Mouse (Mus musculus) megakaryocyte, embryonic 14.5 days (primary cell): Measurements from ENCODE around the gene Theg. TPM values are rescaled to one million over a fixed set of nuclear protein-coding genes. Genes with fewer than 3 reads are reported as not detected.

ENCODE experiments used
- H3K27me3 ChIP-seq: replicated peaks from 2 replicates; pipeline ENCODE3; 2012; ENCODE audit warnings: inconsistent platforms
- H3K36me3 ChIP-seq: replicated peaks from 2 replicates; pipeline ENCODE3; 2012; ENCODE audit warnings: low read length, inconsistent platforms, mixed read lengths
- H3K4me1 ChIP-seq: 2 replicates; pipeline ENCODE4 v1.6.1; 2012; ENCODE audit warnings: inconsistent platforms
- H3K4me3 ChIP-seq: replicated peaks from 2 replicates; pipeline ENCODE3; 2012; ENCODE audit warnings: moderate library complexity, mild to moderate bottlenecking, inconsistent platforms
- H3K9me3 ChIP-seq: 2 replicates; pipeline ENCODE4 v1.6.1; 2012; ENCODE audit warnings: inconsistent platforms
- FLI1 ChIP-seq: IDR thresholded peaks from 2 replicates; pipeline ENCODE4 v1.6.1; 2012; ENCODE audit warnings: low read length, inconsistent platforms, mixed read lengths
- GATA1 ChIP-seq: IDR thresholded peaks from 3 replicates; pipeline ENCODE4 v1.6.1; 2012; ENCODE audit warnings: mixed read lengths, low read length, inconsistent platforms, borderline replicate concordance
- polyA plus RNA-seq: library from polyadenylated mRNA; stranded (reverse); fragments of >175 nt; gene quantifications from 2 replicates; pipeline ENCODE4 v1.2.3, GENCODE M21; 2012; ENCODE audit warnings: low replicate concordance; ENCODE audit not compliant: insufficient read depth

Gene Theg
- polyA plus RNA-seq, 1 experiment: not detected

- H3K36me3 ChIP-seq: peaks cover 55% of the 10 kb centered on the region
- TF ChIP-seq GATA1 (no peak), FLI1 (no peak)
- no peaks in the 10 kb centered on the region for H3K9me3 ChIP-seq
- H3K4me1 ChIP-seq: peaks cover 26% of the 10 kb centered on the region
- H3K4me3 ChIP-seq: no peak overlapping the region
- H3K27me3 ChIP-seq: peaks cover 24% of the 10 kb centered on the region
These were observed 47.2 kb downstream of the Theg start for GRCm38 (mm10) chr10:79539701-79540495.

DNA sequence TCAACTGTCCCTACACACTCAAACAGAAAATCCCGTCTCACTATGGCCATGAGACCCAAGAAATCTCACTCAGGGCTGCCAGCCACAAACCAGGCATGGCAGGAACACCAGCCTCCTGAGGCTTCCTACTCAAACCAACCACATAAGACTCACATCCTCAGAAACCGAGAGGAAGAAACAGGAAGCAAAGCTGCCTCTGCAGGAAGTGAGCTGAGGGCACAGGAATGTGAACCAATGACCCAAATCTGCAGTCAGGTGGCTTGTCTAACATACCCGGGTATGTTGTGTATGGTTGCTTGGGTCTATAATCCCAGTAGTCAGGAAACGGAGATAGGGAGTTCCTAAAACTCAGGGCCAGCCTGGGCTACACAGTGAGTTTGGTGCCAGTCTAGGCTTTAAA lies 48.3 kb downstream of the Theg start:
- H3K4me1 ChIP-seq: peaks cover 32% of the 10 kb centered on the region
- no peak overlapping the region for H3K4me3 ChIP-seq
- peaks cover 34% of the 10 kb centered on the region for H3K27me3 ChIP-seq
- TF ChIP-seq GATA1 (no peak), FLI1 (no peak)
- H3K9me3 ChIP-seq: no peaks in the 10 kb centered on the region
- H3K36me3 ChIP-seq: peaks cover 44% of the 10 kb centered on the region

DNA sequence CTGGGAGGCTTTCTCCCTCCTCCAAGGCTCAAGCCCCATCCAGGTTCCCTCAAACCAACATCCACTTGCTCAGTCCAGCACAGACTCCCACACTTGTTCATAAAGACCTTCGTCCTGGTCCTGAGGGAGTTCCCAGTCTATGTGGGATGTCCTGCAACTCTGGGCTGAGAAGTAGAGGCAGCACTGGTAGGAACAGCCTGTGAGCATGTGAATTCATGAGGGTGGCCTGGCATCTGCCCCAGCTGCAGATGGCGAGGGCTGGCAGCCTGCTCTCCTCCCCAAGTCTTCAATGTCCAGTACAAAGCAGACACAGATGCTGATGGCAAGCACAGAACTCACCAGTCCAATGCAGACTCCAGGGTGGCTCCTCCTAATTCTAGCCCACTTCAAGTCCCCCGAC lies 48.8 kb downstream of the Theg start:
- H3K36me3 ChIP-seq: peaks cover 39% of the 10 kb centered on the region
- TF ChIP-seq FLI1 (no peak), GATA1 (no peak)
- no peaks in the 10 kb centered on the region for H3K9me3 ChIP-seq
- peaks cover 40% of the 10 kb centered on the region for H3K27me3 ChIP-seq
- H3K4me1 ChIP-seq: peaks cover 37% of the 10 kb centered on the region
- no peak overlapping the region for H3K4me3 ChIP-seq

DNA sequence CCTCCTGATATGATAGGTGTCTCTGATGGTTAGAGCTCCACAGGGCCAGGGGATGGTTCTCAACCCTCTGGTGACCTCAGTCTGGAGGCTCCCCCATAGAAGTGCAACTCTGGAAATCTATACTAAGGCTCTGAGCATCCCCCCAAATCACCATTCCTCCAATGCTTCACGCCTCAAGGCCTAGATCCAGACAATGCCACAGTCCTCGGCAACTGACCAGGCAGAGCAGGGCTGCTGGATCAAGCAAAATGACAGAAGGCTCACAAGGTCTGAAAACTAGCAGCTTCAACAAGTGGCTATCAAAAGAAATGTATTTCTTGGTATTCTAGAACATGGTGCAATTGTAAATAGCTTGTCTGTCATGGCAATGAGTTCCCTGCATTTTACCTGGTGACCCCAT lies 49.4 kb downstream of the Theg start:
- H3K4me1 ChIP-seq: peaks cover 41% of the 10 kb centered on the region
- peaks cover 33% of the 10 kb centered on the region for H3K36me3 ChIP-seq
- no peaks in the 10 kb centered on the region for H3K9me3 ChIP-seq
- H3K4me3 ChIP-seq: no peak overlapping the region
- no peak for TF ChIP-seq GATA1
- no peak for TF ChIP-seq FLI1
- H3K27me3 ChIP-seq: peaks cover 45% of the 10 kb centered on the region

GRCm38 (mm10) chr10:79537271-79537670 lies 49.9 kb downstream of the Theg start:
- Histone ChIP-seq H3K4me3 (peak overlapping the region; percentile 59), H3K27me3 (peaks cover 50% of the 10 kb centered on the region), H3K4me1 (peaks cover 46% of the 10 kb centered on the region), H3K9me3 (no peaks in the 10 kb centered on the region), H3K36me3 (peaks cover 28% of the 10 kb centered on the region)
- TF ChIP-seq FLI1: no peak
- TF ChIP-seq GATA1: 0 out of 3 replicates have a peak, but pooled peaks have one; percentile 8

DNA sequence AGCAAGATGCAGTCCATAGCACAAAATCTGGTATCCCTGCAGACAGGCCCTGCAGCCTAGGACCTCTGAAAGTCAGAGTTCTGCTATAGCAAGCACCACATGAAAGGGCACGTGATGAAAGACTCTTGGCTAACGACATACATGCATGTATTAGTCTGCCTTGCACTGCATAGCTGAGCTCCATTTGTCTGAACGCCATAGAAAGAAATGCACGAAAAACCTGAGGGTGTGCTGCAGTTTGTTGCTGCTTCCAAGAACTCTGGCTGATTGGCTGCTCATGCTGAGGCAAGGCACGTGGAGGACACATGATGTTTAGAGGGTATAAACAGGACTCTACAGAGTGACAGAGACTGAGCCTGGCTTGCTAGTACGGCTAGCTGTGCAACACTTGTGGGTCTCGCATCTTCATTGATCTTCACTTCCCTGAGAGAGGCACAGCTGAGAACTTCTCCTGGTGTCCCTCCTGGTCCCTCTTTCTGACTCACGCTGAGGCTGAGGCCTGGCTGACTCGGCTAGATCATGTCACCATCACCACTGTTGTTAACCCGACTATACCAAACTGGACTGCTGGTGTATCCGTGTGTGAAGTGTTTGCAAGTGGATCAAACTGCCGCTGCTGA lies 50.6 kb downstream of the Theg start:
- Histone ChIP-seq H3K27me3 (peaks cover 54% of the 10 kb centered on the region), H3K36me3 (peaks cover 21% of the 10 kb centered on the region), H3K4me3 (no peak overlapping the region), H3K9me3 (no peaks in the 10 kb centered on the region), H3K4me1 (peaks cover 48% of the 10 kb centered on the region)
- no peak for TF ChIP-seq GATA1
- no peak for TF ChIP-seq FLI1

- Histone ChIP-seq H3K36me3 (peaks cover 10% of the 10 kb centered on the region), H3K27me3 (peaks cover 64% of the 10 kb centered on the region), H3K4me3 (no peak overlapping the region), H3K4me1 (peaks cover 57% of the 10 kb centered on the region), H3K9me3 (no peaks in the 10 kb centered on the region)
- TF ChIP-seq GATA1 (no peak), FLI1 (no peak)
These were observed 51.7 kb downstream of the Theg start for GRCm38 (mm10) chr10:79535431-79535830.

DNA sequence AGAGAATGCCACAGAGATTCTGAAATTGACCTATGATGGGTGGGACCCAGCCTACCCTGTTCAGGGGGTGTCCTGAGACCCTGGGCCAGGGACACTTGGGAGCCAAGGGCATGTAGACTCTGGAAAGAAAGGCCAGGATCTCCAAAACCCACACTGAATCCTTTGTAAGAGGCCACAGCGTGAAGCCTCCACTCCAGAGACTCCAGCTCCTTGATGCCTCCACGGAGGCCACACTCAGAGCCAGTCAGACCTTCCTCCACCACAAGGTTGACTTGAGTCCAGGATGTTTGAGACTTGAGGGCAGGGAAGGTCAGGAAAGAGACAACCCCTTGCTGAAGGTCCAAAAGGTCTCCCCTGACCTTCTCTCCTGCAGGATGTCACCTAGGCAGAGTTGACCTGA lies 52.7 kb downstream of the Theg start:
- peaks cover 67% of the 10 kb centered on the region for H3K4me1 ChIP-seq
- H3K27me3 ChIP-seq: peaks cover 64% of the 10 kb centered on the region
- H3K4me3 ChIP-seq: no peak overlapping the region
- H3K9me3 ChIP-seq: no peaks in the 10 kb centered on the region; the same call in 1 of the 2 replicates
- H3K36me3 ChIP-seq: peaks cover 2% of the 10 kb centered on the region
- TF ChIP-seq GATA1 (no peak), FLI1 (no peak)

DNA sequence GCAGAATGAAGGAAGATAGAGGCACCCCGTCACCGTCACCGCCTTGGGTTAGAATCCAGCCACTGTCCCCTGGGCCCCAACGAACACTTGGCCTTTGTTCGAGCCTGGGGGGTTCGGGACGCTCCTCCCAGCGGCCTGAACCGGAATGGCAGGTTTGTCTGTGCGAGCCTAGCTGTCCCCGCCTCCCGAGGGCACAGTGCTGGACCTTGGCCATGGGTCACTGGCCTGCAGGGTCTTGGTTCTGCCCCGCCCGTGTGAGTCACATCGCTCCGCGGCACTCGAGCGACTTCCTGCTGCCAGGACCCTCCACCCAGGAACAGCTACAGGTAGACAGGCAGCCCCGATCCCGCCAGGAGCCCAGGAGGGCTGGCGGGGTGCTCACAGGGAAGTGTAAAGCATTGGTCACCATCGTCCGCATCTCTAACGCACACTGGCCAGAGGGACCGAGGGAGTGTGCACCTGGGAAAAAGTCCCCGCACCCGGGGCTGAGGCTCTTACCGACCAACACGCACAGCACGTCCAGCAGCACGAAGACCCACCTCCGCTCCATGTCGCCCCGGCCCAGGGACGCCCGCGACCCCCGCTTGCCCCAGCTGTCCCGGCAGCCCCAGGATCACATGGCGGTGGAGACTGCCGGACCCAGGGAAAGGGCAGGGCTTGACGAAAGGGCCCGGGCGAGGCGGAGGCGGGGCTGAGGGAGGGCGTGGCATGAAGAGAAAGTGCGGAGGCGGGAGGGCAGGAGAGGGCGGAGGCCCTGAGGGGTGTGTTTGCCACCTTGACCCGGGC lies 53.8 kb downstream of the Theg start, which contains the start of gene Plpp2:
Gene Plpp2, minus strand, starts transcription at position 671 of the 786 bp plus-strand sequence.
- peaks cover 61% of the 10 kb centered on the region for H3K4me1 ChIP-seq
- peaks cover 64% of the 10 kb centered on the region for H3K27me3 ChIP-seq
- TF ChIP-seq GATA1 (no peak), FLI1 (no peak)
- H3K9me3 ChIP-seq: no peaks in the 10 kb centered on the region; the same call in 1 of the 2 replicates
- peak within 1 kb of the TSS; percentile 92 for H3K4me3 ChIP-seq
- peaks cover 4% of the 10 kb centered on the region for H3K36me3 ChIP-seq

GRCm38 (mm10) chr10:79532678-79533077 lies 54.5 kb downstream of the Theg start:
- Histone ChIP-seq H3K27me3 (peaks cover 64% of the 10 kb centered on the region), H3K4me3 (peak overlapping the region; percentile 92), H3K4me1 (peaks cover 58% of the 10 kb centered on the region), H3K36me3 (peaks cover 5% of the 10 kb centered on the region), H3K9me3 (no peaks in the 10 kb centered on the region; the same call in 1 of the 2 replicates)
- TF ChIP-seq GATA1: no peak
- TF ChIP-seq FLI1: no peak
